Mouse (Mus musculus) heart, embryonic 14.5 days (tissue): ENCODE results near the gene 9130019O22Rik. TPM values are rescaled to one million over a fixed set of nuclear protein-coding genes. Genes with fewer than 3 reads are reported as not detected.
"Not testable (repeated sequence)": the region's sequence is repeated elsewhere in the genome, so short reads cannot be mapped to it uniquely, and the experiment has no call there.

Experiments
- ATAC-seq: fragments of 200-750 bp; cut with Nextera tagmentation; 2 replicates; pipeline ENCODE4 v1.8.0; 2017; ENCODE audit warnings: low read depth, moderate TSS enrichment; ENCODE audit not compliant: insufficient number of reproducible peaks, insufficient read depth, low FRiP score
- H3K27ac ChIP-seq, 2 experiments: fragments of 200-500 bp in 1 of 2; fragments of 300-500 bp in 1 of 2; sonication (generic) in 1 of 2; replicated peaks in 1 of 2; 2 replicates each; pipeline ENCODE4 v1.5.1; 2012 to 2014; ENCODE audit warnings: low read depth in 2 of 2, low read length in 2 of 2, control low read depth in 1 of 2, mild to moderate bottlenecking in 1 of 2, mixed read lengths in 1 of 2; ENCODE audit not compliant: control insufficient read depth in 1 of 2, insufficient read depth in 1 of 2
- H3K27me3 ChIP-seq: fragments of 300-500 bp; sonication (generic); 2 replicates; pipeline ENCODE4 v1.6.1; 2014; ENCODE audit warnings: mild to moderate bottlenecking, low read length, control low read depth; ENCODE audit not compliant: control insufficient read depth, insufficient read depth
- H3K36me3 ChIP-seq: fragments of 300-500 bp; sonication (generic); 2 replicates; pipeline ENCODE4 v1.6.1; 2014; ENCODE audit warnings: mild to moderate bottlenecking, control low read depth, low read length, mixed read lengths; ENCODE audit not compliant: control insufficient read depth, insufficient read depth
- H3K4me1 ChIP-seq, 2 experiments: fragments of 200-500 bp in 1 of 2; fragments of 300-500 bp in 1 of 2; sonication (generic) in 1 of 2; 2 replicates each; pipeline ENCODE4 v1.6.1; 2012 to 2014; ENCODE audit warnings: low read length in 2 of 2, control low read depth in 1 of 2, mixed read lengths in 1 of 2; ENCODE audit not compliant: control insufficient read depth in 2 of 2, insufficient read depth in 2 of 2
- H3K4me2 ChIP-seq: fragments of 300-500 bp; sonication (generic); 2 replicates; pipeline ENCODE4 v1.6.1; 2014; ENCODE audit warnings: mild to moderate bottlenecking, low read length
- H3K4me3 ChIP-seq, 2 experiments: fragments of 200-500 bp in 1 of 2; fragments of 300-500 bp in 1 of 2; sonication (generic) in 1 of 2; 2 replicates each; pipeline ENCODE4 v1.5.1; 2012 to 2014; ENCODE audit warnings: low read length in 2 of 2, mild to moderate bottlenecking in 2 of 2, control low read depth in 1 of 2, low read depth in 1 of 2, moderate library complexity in 1 of 2; ENCODE audit not compliant: control insufficient read depth in 1 of 2, insufficient read depth in 1 of 2
- H3K9ac ChIP-seq: fragments of 300-500 bp; sonication (generic); 2 replicates; pipeline ENCODE4 v1.6.1; 2014; ENCODE audit warnings: mild to moderate bottlenecking, low read length
- H3K9me3 ChIP-seq: fragments of 300-500 bp; sonication (generic); 2 replicates; pipeline ENCODE4 v1.6.1; 2016; ENCODE audit warnings: low read length, control low read depth; ENCODE audit not compliant: control insufficient read depth
- WGBS: fragments of 180-500 bp; shearing (Covaris S2); extraction: QIAGEN DNeasy Blood & Tissue Kit; methylation state at CpG from one replicate; pipeline ENCODE4 v1.1.7; 2014; 5-methylcytosine and 5-hydroxymethylcytosine counted together
- polyA plus RNA-seq: library from polyadenylated mRNA; unstranded; fragments of >200 nt; fragmentation: Nextera tagmentation; extraction: Ambion mirVana; gene quantifications from 2 replicates; pipeline ENCODE4 v1.2.1, GENCODE M21; 2014

The 9130019O22Rik gene
- polyA plus RNA-seq, 1 experiment from 2014 or later = 4.5 TPM

DNA sequence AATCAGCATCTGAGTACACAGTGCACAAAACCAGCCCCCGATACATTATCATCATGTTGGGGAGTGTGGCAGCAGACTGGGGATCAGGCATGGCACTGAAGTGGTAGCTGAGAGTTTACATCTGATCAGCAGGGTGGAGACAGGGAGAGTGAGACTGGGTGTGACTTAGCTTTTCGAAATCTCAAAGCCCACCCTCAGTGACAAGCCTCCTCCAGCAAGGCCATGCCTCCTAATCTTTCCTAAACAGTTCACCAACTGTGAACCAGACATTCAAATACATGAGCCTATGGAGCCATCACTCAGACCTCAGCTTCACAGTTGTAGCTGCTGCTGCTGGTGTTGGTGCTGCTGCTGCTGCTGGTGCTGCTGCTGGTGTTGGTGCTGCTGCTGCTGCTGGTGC, 24.5 kb upstream of the 9130019O22Rik start:
- no peak overlapping the region for H3K27ac ChIP-seq

GRCm38 (mm10) chr7:127406002-127406987, 19.3 kb upstream of the 9130019O22Rik start, which contains the start of gene Zfp764:
Gene Zfp764, minus strand, starts transcription at chr7:127406822.
- Histone ChIP-seq H3K27ac (peak within 1 kb of the TSS; percentile 23 to 53; a peak in 2 of 4 replicates), H3K4me3 (peak within 1 kb of the TSS; percentile 58 to 68), H3K9ac (peak within 1 kb of the TSS; percentile 80), H3K4me2 (peak within 1 kb of the TSS; percentile 85)
- peak; percentile 68 for ATAC-seq
- H3K9me3 ChIP-seq, H3K4me1 ChIP-seq, H3K36me3 ChIP-seq, H3K27me3 ChIP-seq: not testable (repeated sequence)
- 4% methylated on average over 39 of the region's 40 CpGs for WGBS

More for the DNA sequence above, 24.5 kb upstream of the 9130019O22Rik start:
- ATAC-seq = no peak
- H3K9me3 ChIP-seq = no peaks in the 10 kb centered on the region
- 58% methylated on average over 2 of the region's 2 CpGs for WGBS
- H3K27me3 ChIP-seq = no peaks in the 10 kb centered on the region
- no peak overlapping the region for H3K4me2 ChIP-seq
- no peak overlapping the region for H3K4me3 ChIP-seq
- H3K9ac ChIP-seq = no peak overlapping the region
- no peaks in the 10 kb centered on the region for H3K36me3 ChIP-seq
- H3K4me1 ChIP-seq = no peaks in the 10 kb centered on the region

DNA sequence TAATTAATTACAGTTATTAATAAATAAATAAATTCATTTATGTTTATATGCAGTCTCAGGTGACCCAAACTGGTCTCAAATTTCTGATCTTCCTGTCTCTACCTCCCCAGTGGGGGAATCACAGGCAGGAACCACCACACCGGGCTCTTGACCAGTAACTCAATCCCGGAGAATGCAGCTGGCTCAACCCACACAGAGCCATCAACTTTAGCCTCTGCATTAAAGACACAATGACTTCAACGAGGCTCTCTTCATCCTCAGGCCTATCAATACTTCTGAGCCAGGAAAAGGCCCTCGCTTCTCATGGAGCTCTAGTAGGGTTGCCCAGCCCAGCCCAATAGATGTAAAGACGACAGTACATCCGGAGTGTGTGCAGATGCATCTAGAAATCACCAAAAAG, 17.1 kb upstream of the 9130019O22Rik start:
- H3K4me1 ChIP-seq, H3K27ac ChIP-seq, H3K4me3 ChIP-seq, H3K9ac ChIP-seq, ATAC-seq, H3K9me3 ChIP-seq, H3K27me3 ChIP-seq, H3K4me2 ChIP-seq, H3K36me3 ChIP-seq: not testable (repeated sequence)
- 93% methylated on average over 6 of the region's 6 CpGs for WGBS

DNA sequence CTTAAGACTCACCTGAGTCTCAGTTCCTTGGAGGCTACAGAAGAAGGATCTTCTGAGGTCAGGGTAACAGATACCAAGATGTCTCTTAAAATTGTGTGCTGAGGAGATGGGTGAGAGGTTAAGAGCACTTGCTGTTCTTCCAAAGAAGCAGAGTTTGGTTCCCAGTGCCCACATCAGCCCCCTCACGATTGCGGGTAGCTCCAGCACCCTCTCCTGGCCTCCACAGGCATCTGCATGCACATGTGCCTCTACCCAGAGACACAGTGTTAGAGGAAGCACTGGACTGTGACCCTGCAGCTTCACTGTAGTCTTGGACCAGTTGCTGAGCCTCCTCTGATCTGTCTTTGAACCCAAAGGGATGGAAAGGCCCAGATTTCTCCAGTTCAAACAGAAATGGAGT, 16.0 kb upstream of the 9130019O22Rik start:
- H3K36me3 ChIP-seq = no peaks in the 10 kb centered on the region
- no peak overlapping the region for H3K4me2 ChIP-seq
- no peaks in the 10 kb centered on the region for H3K27me3 ChIP-seq
- ATAC-seq = no peak
- no peak overlapping the region for H3K27ac ChIP-seq
- no peak overlapping the region for H3K4me3 ChIP-seq
- 39% methylated on average over 2 of the region's 2 CpGs for WGBS
- no peak overlapping the region for H3K9ac ChIP-seq
- H3K9me3 ChIP-seq = no peaks in the 10 kb centered on the region
- H3K4me1 ChIP-seq = no peaks in the 10 kb centered on the region

DNA sequence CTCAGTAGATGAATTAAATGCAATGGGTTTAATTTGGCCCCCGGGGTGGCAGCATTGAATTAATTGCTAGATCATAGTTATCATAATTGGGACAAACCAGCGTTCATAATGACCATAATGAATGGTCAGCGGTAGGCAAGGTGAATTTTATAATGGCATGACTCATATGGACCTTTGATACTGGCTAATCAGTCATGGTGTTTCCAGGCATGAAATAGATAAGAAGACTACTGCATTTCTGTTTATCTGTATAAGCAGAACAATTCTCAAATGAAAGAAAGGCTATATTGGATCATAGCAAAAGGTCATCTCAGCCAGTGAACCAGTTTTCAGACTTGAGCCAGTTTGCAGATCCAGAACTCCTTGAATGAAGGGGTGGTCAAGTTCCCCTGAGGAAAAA, 13.4 kb upstream of the 9130019O22Rik start:
- no peak overlapping the region for H3K27ac ChIP-seq
- no peak overlapping the region for H3K9ac ChIP-seq
- H3K4me2 ChIP-seq = no peak overlapping the region
- no peak overlapping the region for H3K4me3 ChIP-seq
- no peak for ATAC-seq
- H3K36me3 ChIP-seq = no peaks in the 10 kb centered on the region
- no peaks in the 10 kb centered on the region for H3K4me1 ChIP-seq
- no peaks in the 10 kb centered on the region for H3K9me3 ChIP-seq
- whole genome bisulfite sequencing = 64% methylated on average over 3 of the region's 3 CpGs
- H3K27me3 ChIP-seq = no peaks in the 10 kb centered on the region

GRCm38 (mm10) chr7:127393944-127394333, 7.0 kb upstream of the 9130019O22Rik start:
- no peaks in the 10 kb centered on the region for H3K9me3 ChIP-seq
- peak overlapping the region; percentile 72 for H3K4me2 ChIP-seq
- peak overlapping the region; percentile 50 to 66 for H3K4me3 ChIP-seq
- H3K27me3 ChIP-seq = no peaks in the 10 kb centered on the region
- peaks cover 12% of the 10 kb centered on the region; the same call in 1 of the 2 replicates for H3K36me3 ChIP-seq
- WGBS = 11% methylated on average over 7 of the region's 7 CpGs
- H3K4me1 ChIP-seq = peaks cover 10 to 12% of the 10 kb centered on the region in 2 experiments
- H3K27ac ChIP-seq = peak overlapping the region; percentile 65 to 69
- ATAC-seq = peak; percentile 12; the same call in 1 of the 2 replicates
- peak overlapping the region; percentile 63 for H3K9ac ChIP-seq

DNA sequence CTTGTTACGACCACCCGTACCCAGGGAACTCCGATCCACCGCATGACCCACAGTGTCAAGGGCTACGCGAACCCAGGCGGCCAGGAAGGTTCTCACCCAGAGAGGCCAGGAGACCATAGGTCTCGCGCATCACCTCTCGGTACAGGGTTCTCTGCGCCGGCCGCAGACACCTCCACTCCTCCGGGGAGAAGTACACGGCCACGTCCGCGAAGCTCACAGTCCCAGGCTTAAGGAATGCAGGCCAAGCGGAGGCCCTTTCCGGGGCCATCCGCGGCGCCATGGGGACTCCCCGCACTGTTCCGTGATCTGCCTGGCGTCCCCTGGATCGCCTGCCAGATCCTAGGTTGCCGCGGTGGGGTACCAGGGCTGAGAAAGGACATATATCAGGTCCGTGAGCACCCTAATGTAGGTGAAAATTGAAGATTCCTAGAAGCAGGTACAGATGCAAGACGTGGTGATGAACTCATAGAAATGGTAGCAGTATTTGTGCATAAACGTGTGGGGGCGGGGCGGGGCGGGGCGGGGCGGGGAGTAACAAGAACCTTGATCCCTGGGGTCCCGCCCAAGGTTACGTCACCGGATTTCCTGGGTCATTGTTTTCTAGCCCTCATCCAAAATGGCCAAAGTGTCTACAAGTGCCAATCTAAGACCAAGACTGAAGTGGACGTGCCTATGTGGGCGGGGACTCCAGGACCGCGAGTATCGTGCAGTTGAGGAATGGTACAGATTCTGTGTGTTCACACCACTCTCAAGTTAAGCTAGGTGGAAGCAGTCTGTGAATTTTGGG, 6.4 kb upstream of the 9130019O22Rik start, which contains the start of gene E430018J23Rik:
TSS of gene E430018J23Rik (minus strand) at position 473 of the 787 bp plus-strand sequence.
- peak within 1 kb of the TSS; percentile 89 to 91 for H3K27ac ChIP-seq
- H3K4me1 ChIP-seq = peaks cover 10 to 12% of the 10 kb centered on the region in 2 experiments
- H3K36me3 ChIP-seq = peaks cover 12% of the 10 kb centered on the region; the same call in 1 of the 2 replicates
- peak within 1 kb of the TSS; percentile 81 for H3K9ac ChIP-seq
- peak within 1 kb of the TSS; percentile 66 to 77 for H3K4me3 ChIP-seq
- H3K27me3 ChIP-seq = no peaks in the 10 kb centered on the region
- H3K9me3 ChIP-seq = no peaks in the 10 kb centered on the region
- ATAC-seq = peak; percentile 90
- peak within 1 kb of the TSS; percentile 72 for H3K4me2 ChIP-seq
- under 1% methylated on average over 45 of the region's 45 CpGs for WGBS
